Mouse (Mus musculus): ENCODE data around the gene Med13. TPM values are rescaled to one million over a fixed set of nuclear protein-coding genes. Genes with fewer than 3 reads are reported as not detected.

Med13 gene
- polyA plus RNA-seq (2015; fragmentation: Nextera tagmentation; extraction: Ambion mirVana), result 6.6 and 8.6 TPM in 2 replicates

DNA sequence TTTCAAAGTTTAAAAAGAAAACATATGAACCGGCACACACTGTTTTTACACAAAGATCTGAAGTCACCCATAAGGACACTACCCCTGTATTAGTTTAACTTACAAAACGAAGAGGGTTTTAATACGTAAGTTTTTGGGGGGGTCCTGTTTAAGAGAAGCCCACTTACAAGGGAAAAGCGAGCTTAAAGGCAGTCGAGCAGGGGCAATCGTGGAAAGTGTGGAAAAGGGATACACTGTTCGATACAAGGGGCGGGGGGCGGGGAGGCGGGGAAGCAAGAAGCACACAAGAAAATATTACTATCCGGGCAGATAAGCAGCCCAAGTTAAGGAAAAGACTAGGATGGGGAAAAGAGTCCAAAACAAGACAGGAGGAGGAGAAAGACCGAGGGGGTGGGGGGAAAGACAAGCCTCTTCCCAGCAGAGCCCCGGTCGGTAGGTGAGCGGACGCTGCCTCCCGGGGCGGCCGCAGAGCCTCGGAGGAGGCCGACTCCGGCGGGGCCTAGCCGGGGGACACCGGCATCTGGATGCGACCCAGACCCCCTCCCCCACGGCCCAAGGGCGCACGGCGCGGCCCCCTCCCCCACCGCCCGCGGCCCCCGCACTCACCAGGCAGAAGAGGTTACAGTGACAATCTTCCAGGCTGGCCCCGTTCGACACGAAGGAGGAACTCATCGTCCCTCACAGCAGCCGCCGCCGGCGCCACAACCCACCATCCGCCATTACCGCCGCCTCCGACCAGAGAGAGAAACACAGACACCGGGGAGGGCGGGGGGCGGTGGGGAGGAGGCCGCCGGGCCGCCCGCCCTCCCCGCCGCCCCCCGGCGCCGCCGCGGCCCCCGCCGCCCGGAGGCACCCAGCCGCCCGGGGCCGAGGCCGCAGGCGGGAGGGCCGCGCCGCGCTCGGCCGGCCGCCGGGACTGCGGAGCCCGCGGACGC lies at the start of gene Med13:
Med13 (minus strand) TSS at position 749 of the 935 bp plus-strand sequence.
- peaks cover 33% of the 10 kb centered on the region for H3K4me1 ChIP-seq (ENCODE audit: control insufficient read depth, insufficient read depth, low read length)
- no peaks in the 10 kb centered on the region for H3K9me3 ChIP-seq (replicated peaks; ENCODE audit: control insufficient read depth, low read length, poor library complexity, severe bottlenecking)
- peak within 1 kb of the TSS; percentile 97 for H3K27ac ChIP-seq (ENCODE audit: low read length)
- WGBS, result under 1% methylated on average over 60 of the region's 81 CpGs
- peak within 1 kb of the TSS; percentile 99 for H3K4me3 ChIP-seq (ENCODE audit: low read depth, low read length)
- H3K27me3 ChIP-seq (ENCODE audit: control insufficient read depth, insufficient read depth, low read depth, low read length), result no peaks in the 10 kb centered on the region
- peak; percentile 56 for ATAC-seq
- peak within 1 kb of the TSS; percentile 97 for H3K9ac ChIP-seq (ENCODE audit: low read depth, low read length)
- no peaks in the 10 kb centered on the region; the same call in 1 of the 2 replicates for H3K36me3 ChIP-seq (ENCODE audit: control insufficient read depth, insufficient read depth, low read length)
- H3K4me2 ChIP-seq (ENCODE audit: low read length), result peak within 1 kb of the TSS; percentile 58

DNA sequence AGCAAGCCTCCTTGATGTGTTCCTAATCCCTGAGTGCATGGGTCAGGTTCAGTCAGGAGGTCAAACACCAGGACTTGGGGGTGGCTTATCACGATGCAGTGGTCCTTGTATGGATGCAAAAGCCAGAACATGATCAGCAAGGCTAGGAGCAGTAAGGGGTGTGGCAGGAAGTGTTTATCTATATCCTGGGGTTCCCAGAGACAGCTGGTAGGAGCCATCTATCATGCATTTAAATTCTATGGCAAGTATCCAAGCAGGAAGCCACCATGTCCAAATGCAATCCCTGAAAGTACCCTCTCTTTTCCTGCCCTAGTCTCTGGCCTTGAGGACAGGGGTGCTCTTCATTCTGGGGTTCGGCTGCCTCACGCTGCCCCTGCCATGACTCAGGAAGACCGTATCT lies 47.2 kb upstream of the Med13 start:
- Histone ChIP-seq H3K4me3 (ENCODE audit: low read depth, low read length) (no peak overlapping the region), H3K9ac (ENCODE audit: low read depth, low read length) (no peak overlapping the region), H3K4me1 (ENCODE audit: control insufficient read depth, insufficient read depth, low read length) (no peaks in the 10 kb centered on the region), H3K4me2 (ENCODE audit: low read length) (no peak overlapping the region), H3K9me3 (replicated peaks; ENCODE audit: control insufficient read depth, low read length, poor library complexity, severe bottlenecking) (no peaks in the 10 kb centered on the region), H3K27ac (ENCODE audit: low read length) (no peak overlapping the region), H3K27me3 (ENCODE audit: control insufficient read depth, insufficient read depth, low read depth, low read length) (no peaks in the 10 kb centered on the region), H3K36me3 (ENCODE audit: control insufficient read depth, insufficient read depth, low read length) (no peaks in the 10 kb centered on the region)
- no peak for ATAC-seq
- WGBS, result 90% methylated on average over 4 of the region's 4 CpGs

DNA sequence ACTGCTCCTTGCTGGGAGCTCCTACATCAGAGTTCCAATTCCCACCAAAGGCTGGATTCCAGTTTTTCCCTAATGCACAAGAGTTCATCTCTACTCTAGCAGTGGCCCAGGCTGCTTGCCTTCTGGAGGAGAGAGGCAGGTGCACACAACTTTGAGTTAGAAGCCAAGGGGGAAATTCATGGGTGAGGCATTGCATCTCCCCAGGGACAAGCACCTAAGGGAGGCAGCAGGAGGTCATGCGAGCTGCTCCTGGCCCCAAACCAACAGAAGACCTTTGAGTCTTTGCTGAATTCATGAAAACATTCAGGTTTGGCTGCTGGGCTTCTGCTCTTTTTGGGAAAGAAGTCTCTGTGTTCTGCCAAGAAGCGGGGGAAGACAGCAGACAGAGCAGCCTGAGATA lies 46.4 kb upstream of the Med13 start:
- 85% methylated on average over 2 of the region's 2 CpGs for WGBS
- no peaks in the 10 kb centered on the region for H3K9me3 ChIP-seq (replicated peaks; ENCODE audit: control insufficient read depth, low read length, poor library complexity, severe bottlenecking)
- H3K4me1 ChIP-seq (ENCODE audit: control insufficient read depth, insufficient read depth, low read length), result no peaks in the 10 kb centered on the region
- no peak overlapping the region for H3K4me2 ChIP-seq (ENCODE audit: low read length)
- no peaks in the 10 kb centered on the region for H3K36me3 ChIP-seq (ENCODE audit: control insufficient read depth, insufficient read depth, low read length)
- no peak overlapping the region for H3K27ac ChIP-seq (ENCODE audit: low read length)
- no peak for ATAC-seq
- H3K4me3 ChIP-seq (ENCODE audit: low read depth, low read length), result no peak overlapping the region
- no peak overlapping the region for H3K9ac ChIP-seq (ENCODE audit: low read depth, low read length)
- H3K27me3 ChIP-seq (ENCODE audit: control insufficient read depth, insufficient read depth, low read depth, low read length), result no peaks in the 10 kb centered on the region

DNA sequence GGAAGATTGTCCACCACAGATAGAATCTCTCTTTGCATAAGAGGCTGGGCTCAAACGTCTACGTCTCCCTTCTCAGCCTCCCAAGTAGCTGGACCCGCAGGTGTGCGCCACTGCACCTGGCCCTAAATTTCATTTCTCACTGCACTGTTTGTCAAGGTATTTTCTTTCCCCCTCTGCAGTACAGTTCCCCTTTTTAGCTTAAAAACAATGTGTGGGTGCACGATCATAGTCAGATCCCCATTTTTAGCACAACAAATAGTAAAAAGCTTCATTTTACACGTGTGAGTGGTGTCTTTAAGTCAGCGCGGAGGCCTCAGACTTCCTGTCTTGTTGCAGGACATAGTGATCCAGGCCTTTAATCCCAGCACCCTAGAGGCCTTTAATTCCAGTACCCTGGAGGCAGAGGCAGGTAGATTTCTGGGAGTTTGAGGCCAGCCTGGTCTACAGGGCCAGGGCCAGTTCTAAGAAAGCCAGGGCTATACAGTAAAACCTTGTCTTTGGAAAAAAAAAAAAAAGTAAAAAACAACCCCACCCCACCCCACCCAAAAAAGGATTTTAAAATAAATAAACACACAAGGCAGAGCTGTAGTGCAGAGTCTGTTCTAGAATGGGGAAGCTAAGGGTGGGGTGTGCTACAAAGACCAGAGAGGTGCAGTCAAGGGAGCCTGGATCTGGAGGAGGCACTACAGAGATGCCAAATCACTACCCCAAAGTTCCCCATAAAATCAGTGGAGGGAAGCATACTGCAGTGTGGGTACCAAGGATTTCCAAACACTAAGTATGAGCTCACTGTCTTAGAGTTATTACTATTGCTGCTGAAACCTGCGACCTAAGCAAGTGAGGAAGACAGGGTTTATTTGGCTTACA lies 42.1 kb upstream of the Med13 start:
- WGBS, result 93% methylated on average over 9 of the region's 9 CpGs

DNA sequence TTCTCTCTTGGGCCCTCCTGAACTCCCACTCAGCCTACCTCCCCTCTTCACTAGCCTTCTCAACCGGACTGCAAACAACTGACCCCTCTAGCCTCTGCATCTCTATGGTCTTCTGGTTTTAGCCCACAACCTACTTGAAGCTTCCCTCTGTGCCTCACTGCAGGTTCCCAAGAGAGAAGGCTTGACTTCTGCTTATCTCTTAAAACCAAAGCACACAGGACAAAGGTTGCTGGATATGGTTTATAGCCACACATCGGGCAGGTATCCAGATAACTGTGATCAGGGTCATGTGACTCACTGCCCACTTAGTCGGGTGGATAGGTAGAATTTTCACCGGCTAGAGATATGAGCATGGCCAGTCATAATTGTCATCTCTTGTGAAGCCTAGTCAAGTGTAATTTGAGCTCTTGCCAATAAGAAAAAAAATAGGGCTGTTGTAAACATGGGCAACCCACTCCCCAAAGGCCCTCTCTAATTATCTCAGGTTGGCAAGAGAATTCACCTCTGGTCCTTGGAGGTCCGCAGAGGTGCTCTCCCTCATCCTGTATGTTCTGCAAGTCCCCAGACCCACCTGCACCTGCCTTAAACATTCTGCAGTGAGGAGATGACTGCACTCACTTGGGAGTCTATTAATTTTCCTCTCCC lies 39.7 kb upstream of the Med13 start:
- ATAC-seq, result no peak
- no peak overlapping the region for H3K4me3 ChIP-seq (ENCODE audit: low read depth, low read length)
- 85% methylated on average over 5 of the region's 5 CpGs for WGBS
- no peak overlapping the region for H3K9ac ChIP-seq (ENCODE audit: low read depth, low read length)
- no peak overlapping the region for H3K4me2 ChIP-seq (ENCODE audit: low read length)
- no peaks in the 10 kb centered on the region for H3K27me3 ChIP-seq (ENCODE audit: control insufficient read depth, insufficient read depth, low read depth, low read length)
- H3K4me1 ChIP-seq (ENCODE audit: control insufficient read depth, insufficient read depth, low read length), result no peaks in the 10 kb centered on the region
- H3K27ac ChIP-seq (ENCODE audit: low read length), result no peak overlapping the region
- no peaks in the 10 kb centered on the region for H3K36me3 ChIP-seq (ENCODE audit: control insufficient read depth, insufficient read depth, low read length)
- no peaks in the 10 kb centered on the region for H3K9me3 ChIP-seq (replicated peaks; ENCODE audit: control insufficient read depth, low read length, poor library complexity, severe bottlenecking)

More for the DNA sequence above, 42.1 kb upstream of the Med13 start:
- Histone ChIP-seq H3K36me3 (ENCODE audit: control insufficient read depth, insufficient read depth, low read length) (no peaks in the 10 kb centered on the region), H3K4me2 (ENCODE audit: low read length) (no peak overlapping the region), H3K4me3 (ENCODE audit: low read depth, low read length) (no peak overlapping the region), H3K4me1 (ENCODE audit: control insufficient read depth, insufficient read depth, low read length) (no peaks in the 10 kb centered on the region), H3K27me3 (ENCODE audit: control insufficient read depth, insufficient read depth, low read depth, low read length) (no peaks in the 10 kb centered on the region), H3K9me3 (replicated peaks; ENCODE audit: control insufficient read depth, low read length, poor library complexity, severe bottlenecking) (no peaks in the 10 kb centered on the region), H3K9ac (ENCODE audit: low read depth, low read length) (no peak overlapping the region), H3K27ac (ENCODE audit: low read length) (no peak overlapping the region)
- ATAC-seq, result no peak

DNA sequence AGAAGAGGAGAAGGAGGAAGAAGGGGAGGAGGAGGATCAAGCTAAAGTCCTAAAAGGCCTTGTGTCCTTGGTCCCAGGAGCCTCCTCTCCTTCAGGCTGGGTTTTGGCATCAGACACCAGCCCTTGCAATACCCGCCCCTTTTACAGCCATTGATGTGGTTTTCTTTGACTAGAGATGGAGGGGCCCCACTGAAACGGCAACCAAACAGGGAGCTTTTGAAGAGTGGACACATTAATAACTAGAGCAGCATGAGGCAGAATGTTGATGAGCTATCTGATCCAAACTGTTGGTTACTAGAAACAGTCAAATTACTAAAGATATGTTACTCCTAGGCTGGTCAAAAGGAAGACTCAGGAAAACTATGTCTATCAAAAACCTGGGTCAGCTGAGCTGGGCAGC lies 39.1 kb upstream of the Med13 start:
- Histone ChIP-seq H3K4me2 (ENCODE audit: low read length) (no peak overlapping the region), H3K4me1 (ENCODE audit: control insufficient read depth, insufficient read depth, low read length) (no peaks in the 10 kb centered on the region)

DNA sequence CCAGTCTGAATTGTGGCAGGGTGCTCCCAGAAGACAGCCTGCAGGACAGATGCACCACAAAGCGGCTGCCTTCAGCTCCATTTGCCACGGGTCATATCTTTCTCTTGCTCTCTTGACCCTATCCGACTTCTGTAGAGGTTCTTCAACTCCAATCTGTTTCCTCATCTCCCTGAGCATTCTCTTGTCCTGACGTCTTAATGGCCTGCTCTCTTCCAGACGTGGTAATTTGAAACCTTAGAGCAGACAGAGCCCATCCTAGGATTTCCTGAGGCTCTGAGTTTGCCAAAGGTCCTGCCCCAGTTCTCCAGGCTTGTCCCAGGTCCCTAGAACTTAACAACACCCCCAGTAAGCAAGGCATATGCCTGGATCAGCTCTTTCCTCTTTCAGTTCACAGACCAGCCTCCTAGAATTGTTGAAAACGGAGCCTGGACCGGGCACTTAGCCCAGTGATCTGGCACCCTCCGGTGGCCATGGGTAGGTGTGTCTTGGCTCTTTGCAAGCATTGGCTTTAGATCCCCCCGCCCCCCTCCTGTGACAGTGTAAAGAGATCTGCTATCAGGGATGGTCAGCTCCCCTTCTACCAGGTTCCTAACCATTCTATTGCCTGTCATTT lies 38.2 kb upstream of the Med13 start:
- no peak overlapping the region for H3K4me2 ChIP-seq (ENCODE audit: low read length)
- no peak for ATAC-seq
- no peak overlapping the region for H3K27ac ChIP-seq (ENCODE audit: low read length)
- no peaks in the 10 kb centered on the region for H3K27me3 ChIP-seq (ENCODE audit: control insufficient read depth, insufficient read depth, low read depth, low read length)
- H3K4me3 ChIP-seq (ENCODE audit: low read depth, low read length), result no peak overlapping the region
- 10% methylated on average over 9 of the region's 9 CpGs for whole genome bisulfite sequencing
- H3K36me3 ChIP-seq (ENCODE audit: control insufficient read depth, insufficient read depth, low read length), result no peaks in the 10 kb centered on the region
- H3K4me1 ChIP-seq (ENCODE audit: control insufficient read depth, insufficient read depth, low read length), result no peaks in the 10 kb centered on the region
- H3K9ac ChIP-seq (ENCODE audit: low read depth, low read length), result no peak overlapping the region
- H3K9me3 ChIP-seq (replicated peaks; ENCODE audit: control insufficient read depth, low read length, poor library complexity, severe bottlenecking), result no peaks in the 10 kb centered on the region

More for the DNA sequence above, 39.1 kb upstream of the Med13 start:
- Histone ChIP-seq H3K36me3 (ENCODE audit: control insufficient read depth, insufficient read depth, low read length) (no peaks in the 10 kb centered on the region), H3K27ac (ENCODE audit: low read length) (no peak overlapping the region), H3K4me3 (ENCODE audit: low read depth, low read length) (no peak overlapping the region), H3K9me3 (replicated peaks; ENCODE audit: control insufficient read depth, low read length, poor library complexity, severe bottlenecking) (no peaks in the 10 kb centered on the region), H3K9ac (ENCODE audit: low read depth, low read length) (no peak overlapping the region), H3K27me3 (ENCODE audit: control insufficient read depth, insufficient read depth, low read depth, low read length) (no peaks in the 10 kb centered on the region)
- no peak for ATAC-seq
- WGBS, result 34% methylated on average over 2 of the region's 2 CpGs

DNA sequence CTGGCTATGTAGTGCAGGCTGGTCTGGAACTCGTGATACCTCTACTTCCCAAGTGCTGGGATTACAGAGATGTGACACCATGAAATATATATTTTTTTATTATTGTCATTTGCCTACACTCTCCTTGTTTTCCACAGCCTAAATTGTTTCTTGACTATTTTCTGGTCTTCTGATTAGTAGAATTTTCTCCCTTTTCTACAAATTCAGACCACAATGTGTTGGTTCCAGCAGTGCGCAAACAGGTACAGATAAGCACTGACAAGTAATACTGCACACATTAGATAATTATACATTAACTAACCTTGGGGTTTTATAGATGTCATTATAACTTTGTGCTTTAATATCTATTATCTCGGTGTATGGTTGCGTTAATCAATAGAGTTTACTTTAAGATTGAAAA lies 37.7 kb upstream of the Med13 start:
- no peak for ATAC-seq
- 83% methylated on average over 4 of the region's 4 CpGs for WGBS
- Histone ChIP-seq H3K9ac (ENCODE audit: low read depth, low read length) (no peak overlapping the region), H3K27me3 (ENCODE audit: control insufficient read depth, insufficient read depth, low read depth, low read length) (no peaks in the 10 kb centered on the region), H3K9me3 (replicated peaks; ENCODE audit: control insufficient read depth, low read length, poor library complexity, severe bottlenecking) (no peaks in the 10 kb centered on the region), H3K27ac (ENCODE audit: low read length) (no peak overlapping the region), H3K4me2 (ENCODE audit: low read length) (no peak overlapping the region), H3K4me1 (ENCODE audit: control insufficient read depth, insufficient read depth, low read length) (no peaks in the 10 kb centered on the region), H3K4me3 (ENCODE audit: low read depth, low read length) (no peak overlapping the region), H3K36me3 (ENCODE audit: control insufficient read depth, insufficient read depth, low read length) (no peaks in the 10 kb centered on the region)

Measured in midbrain, embryonic 16.5 days (tissue).